Mouse (Mus musculus) cerebellum, adult 2 months (tissue): Measurements from ENCODE around the gene Cntnap2. TPM values are rescaled to one million over a fixed set of nuclear protein-coding genes. Genes with fewer than 3 reads are reported as not detected.

Experiments
- DNase-seq, 2 experiments: peaks; one replicate each; pipeline ENCODE4 v3.0.0; 2021
- H3K27ac ChIP-seq: fragments of 200-500 bp; 2 replicates; pipeline ENCODE4 v1.5.1; 2012; ENCODE audit warnings: low read length, control low read depth, inconsistent platforms; ENCODE audit not compliant: insufficient read depth
- H3K27me3 ChIP-seq: fragments of 200-500 bp; 2 replicates; pipeline ENCODE4 v1.6.1; 2012; ENCODE audit warnings: inconsistent platforms, mild to moderate bottlenecking, low read length, moderate library complexity; ENCODE audit not compliant: control insufficient read depth, insufficient read depth
- H3K4me1 ChIP-seq: fragments of 200-500 bp; 2 replicates; pipeline ENCODE4 v1.6.1; 2011; ENCODE audit warnings: low read length; ENCODE audit not compliant: control insufficient read depth, insufficient read depth
- H3K4me3 ChIP-seq: fragments of 200-500 bp; replicated peaks from 2 replicates; pipeline ENCODE3; 2011; ENCODE audit warnings: mild to moderate bottlenecking, low read depth, low read length, control low read depth; ENCODE audit not compliant: insufficient read depth
- CTCF ChIP-seq: fragments of 200-500 bp; IDR thresholded peaks from 2 replicates; pipeline ENCODE4 v1.5.1; 2011; ENCODE audit warnings: low read depth, mild to moderate bottlenecking, control low read depth, low read length, moderate library complexity, borderline replicate concordance; ENCODE audit not compliant: insufficient read depth
- POLR2A ChIP-seq: fragments of 200-500 bp; IDR thresholded peaks from 2 replicates; pipeline ENCODE4 v1.6.1; 2011; ENCODE audit warnings: low read length, control low read depth, borderline replicate concordance; ENCODE audit not compliant: insufficient read depth
- WGBS: fragments of 180-500 bp; shearing (Covaris S2); methylation state at CpG from one replicate; pipeline ENCODE4 v1.1.7; 2018; 5-methylcytosine and 5-hydroxymethylcytosine counted together
- polyA plus RNA-seq: library from polyadenylated mRNA; depleted of rRNA; stranded (reverse); fragments of >200 nt; gene quantifications from 2 replicates; pipeline ENCODE4 v1.2.3, GENCODE M21; 2012

Cntnap2 gene
- polyA plus RNA-seq, 1 experiment = 32.4 TPM

DNA sequence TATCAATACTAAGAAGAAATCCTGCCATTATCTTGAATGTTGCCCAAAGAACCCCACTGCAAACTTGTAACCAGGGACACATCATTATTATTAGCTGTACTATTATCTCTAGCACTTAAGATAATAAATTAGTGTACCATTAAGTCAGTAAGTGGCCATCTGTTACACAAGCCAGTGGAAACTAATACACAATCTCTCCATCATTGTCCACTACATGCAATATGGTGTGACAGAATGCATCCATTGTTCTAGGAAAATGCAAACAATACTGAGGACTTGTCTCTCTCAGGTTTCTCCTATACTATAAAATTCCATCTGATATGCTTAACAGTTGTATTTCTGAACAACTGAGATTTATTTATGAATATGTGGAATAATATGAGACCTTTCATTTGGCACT is 1355.0 kb downstream of the Cntnap2 start:
- DNase-seq = no peak
- TF ChIP-seq POLR2A = no peak
- no peak for TF ChIP-seq CTCF
- Histone ChIP-seq H3K27ac (no peak overlapping the region), H3K4me1 (no peaks in the 10 kb centered on the region), H3K27me3 (no peaks in the 10 kb centered on the region), H3K4me3 (no peak overlapping the region)

DNA sequence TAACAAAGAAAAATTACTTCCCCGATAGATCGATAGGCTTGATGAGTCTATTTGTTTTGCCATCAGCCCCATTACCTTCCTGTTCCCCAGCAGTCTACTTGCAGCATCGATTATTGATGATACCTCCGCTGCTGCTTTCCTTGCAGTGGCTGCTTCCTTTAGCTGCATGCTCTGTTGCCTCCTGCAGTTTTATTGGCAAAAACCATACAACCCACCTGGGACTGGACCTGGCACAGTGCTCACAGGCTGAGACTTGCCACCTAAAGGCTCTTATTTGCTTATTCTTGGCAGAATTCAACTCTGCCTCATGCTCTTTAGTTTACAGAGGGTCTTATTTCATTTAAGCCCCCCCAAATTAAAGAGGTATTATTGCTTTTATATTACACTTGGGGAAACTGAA is 1355.4 kb downstream of the Cntnap2 start:
- whole genome bisulfite sequencing = 58% methylated on average over 4 of the region's 4 CpGs
- H3K27me3 ChIP-seq = no peaks in the 10 kb centered on the region
- TF ChIP-seq CTCF (no peak), POLR2A (no peak)

DNA sequence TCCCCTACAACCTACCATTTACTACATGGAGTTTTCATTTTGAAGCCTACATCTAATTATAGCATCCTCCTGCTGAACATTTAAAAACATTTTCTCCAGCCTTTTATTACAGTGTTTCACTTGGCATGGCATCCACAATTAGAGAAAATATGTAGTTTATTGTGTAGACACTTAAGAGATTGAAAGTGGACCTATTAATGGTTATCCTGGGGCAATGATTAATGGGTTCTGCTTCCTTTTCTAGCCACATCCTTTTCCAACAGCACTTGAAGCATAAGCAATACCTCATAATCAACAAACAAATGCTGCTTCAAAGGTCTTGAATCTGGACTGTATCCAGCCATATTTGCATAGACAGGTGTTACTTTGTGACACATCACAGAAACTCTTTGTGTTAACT is 1360.7 kb downstream of the Cntnap2 start:
- no peaks in the 10 kb centered on the region for H3K4me1 ChIP-seq
- TF ChIP-seq POLR2A (no peak), CTCF (no peak)

More for the DNA sequence above, 1355.4 kb downstream of the Cntnap2 start:
- H3K4me1 ChIP-seq = no peaks in the 10 kb centered on the region
- no peak overlapping the region for H3K4me3 ChIP-seq
- no peak overlapping the region for H3K27ac ChIP-seq
- DNase-seq = peak in 1 of 2 experiments; percentile 4

DNA sequence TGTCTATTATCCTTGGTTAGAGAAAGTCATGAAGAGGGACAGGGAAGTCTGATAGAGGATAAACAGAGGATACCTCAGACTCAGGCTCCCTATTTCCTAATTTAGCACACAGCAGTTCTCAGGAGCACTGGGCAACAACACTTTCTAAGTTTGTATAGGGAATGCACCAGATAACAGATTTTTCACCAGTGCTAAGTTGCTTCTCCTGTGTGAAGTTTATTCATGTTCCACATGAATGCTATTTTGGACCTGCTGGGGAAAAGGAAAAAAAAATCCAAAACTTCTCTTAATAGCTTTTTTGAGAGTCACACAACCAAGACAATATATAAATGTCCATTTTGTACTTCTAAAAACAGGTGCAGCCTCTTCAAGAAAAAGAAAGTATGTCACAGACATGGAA is 1361.2 kb downstream of the Cntnap2 start:
- Histone ChIP-seq H3K27me3 (no peaks in the 10 kb centered on the region), H3K27ac (no peak overlapping the region), H3K4me3 (no peak overlapping the region), H3K4me1 (no peaks in the 10 kb centered on the region)
- TF ChIP-seq CTCF = no peak
- no peak for TF ChIP-seq POLR2A
- DNase-seq = no peak

More for the DNA sequence above, 1360.7 kb downstream of the Cntnap2 start:
- no peak for DNase-seq
- H3K27ac ChIP-seq = no peak overlapping the region
- H3K4me3 ChIP-seq = no peak overlapping the region
- H3K27me3 ChIP-seq = no peaks in the 10 kb centered on the region

DNA sequence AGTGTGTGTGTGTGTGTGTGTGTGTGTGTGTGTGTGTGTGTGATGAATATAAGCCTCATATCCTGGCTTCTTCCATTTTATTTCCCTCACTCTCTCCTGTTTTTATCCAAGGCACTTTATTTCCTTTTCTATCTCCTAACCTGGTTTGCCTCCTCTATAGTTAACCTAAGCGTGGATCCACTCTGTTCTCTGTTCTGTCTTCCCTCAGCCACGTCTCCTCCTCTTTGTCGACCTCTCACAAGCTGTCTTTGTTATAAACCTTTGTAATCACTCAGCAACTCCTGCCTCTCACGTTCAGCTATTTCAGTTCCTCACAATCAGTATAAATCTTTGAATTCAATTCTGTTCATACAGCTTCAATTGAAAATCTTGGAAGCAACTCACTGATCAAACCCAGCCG is 1369.1 kb downstream of the Cntnap2 start:
- Histone ChIP-seq H3K27ac (no peak overlapping the region), H3K27me3 (no peaks in the 10 kb centered on the region), H3K4me1 (no peaks in the 10 kb centered on the region), H3K4me3 (no peak overlapping the region)
- no peak for DNase-seq
- WGBS = 62% methylated on average over 5 of the region's 5 CpGs
- TF ChIP-seq CTCF (no peak), POLR2A (no peak)

DNA sequence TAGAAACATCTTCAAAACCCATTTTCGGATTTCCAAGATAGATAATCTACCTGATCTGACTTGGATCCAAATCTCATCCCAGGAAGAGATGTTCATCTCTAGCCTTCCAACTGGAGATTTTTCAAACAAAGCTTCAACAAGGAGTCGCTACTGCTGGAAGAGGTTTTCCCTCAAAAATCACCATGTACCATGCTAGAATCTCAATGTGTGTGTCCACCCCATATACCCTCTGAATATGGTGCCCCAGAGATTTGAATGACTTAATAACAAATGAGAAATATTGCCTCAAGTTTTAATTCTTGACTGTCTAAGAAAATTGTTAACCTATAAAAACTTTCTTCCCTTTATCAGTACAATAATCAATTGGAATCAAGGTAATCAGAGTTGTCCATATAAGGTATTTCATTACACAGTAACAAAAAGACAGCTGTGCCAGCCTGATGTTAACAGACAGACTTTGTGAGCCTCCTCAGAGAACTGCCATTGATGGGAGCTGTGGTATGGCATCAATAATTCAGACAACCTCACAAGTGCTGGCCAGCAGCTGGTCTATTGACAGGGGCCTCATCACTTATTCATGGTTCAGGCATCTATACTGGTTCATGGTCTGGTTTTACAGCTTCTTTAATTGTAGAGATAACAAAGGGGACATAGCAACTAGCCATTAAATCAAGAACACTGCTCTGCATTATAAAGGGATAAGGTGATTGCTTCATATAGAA is 1391.9 kb downstream of the Cntnap2 start:
- no peak for TF ChIP-seq POLR2A
- no peak for TF ChIP-seq CTCF
- Histone ChIP-seq H3K27me3 (no peaks in the 10 kb centered on the region), H3K4me3 (no peak overlapping the region), H3K27ac (no peak overlapping the region), H3K4me1 (no peaks in the 10 kb centered on the region)
- DNase-seq = no peak
- 93% methylated on average over 2 of the region's 2 CpGs for WGBS

DNA sequence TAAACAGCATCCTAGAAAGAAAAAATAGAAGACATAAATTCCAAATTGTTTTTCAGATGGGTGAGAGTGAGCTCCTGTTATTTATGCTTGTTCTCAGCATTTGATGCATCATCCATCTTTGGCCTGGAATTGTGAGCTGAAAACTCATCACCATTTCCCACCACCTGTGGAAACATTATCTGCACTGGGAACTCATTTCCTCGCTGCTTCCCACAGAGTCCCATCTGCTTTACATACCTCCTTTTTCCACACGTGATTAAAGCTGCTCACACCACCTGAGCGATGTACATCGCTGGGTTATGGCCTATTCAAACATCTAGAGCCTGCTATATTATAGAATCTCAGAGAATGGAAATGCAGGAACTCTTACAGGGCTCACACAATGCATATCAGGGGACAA is 1413.5 kb downstream of the Cntnap2 start:
- DNase-seq = peak; percentile 14 to 66
- WGBS = 18% methylated on average over 4 of the region's 4 CpGs
- no peak for TF ChIP-seq CTCF
- no peak for TF ChIP-seq POLR2A

DNA sequence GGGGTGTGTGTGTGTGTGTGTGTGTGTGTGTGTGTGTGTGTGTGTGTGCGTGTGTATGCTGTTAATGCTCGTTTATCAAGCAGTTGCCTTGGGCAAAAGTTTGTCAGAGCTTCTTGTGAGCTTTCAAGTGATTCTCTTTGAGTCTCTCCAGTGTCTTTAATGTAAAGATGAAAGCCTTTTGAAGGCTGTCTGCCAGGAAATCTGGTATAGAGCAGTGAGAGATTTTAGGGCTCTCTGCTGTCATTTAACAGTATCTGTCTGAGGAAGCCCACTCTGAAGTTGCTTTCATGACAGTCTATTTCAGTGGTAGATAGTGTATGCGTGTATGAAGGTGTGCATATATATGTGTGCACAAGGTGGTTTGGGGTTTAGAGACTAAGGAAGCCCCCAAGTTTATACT is 1425.2 kb downstream of the Cntnap2 start:
- Histone ChIP-seq H3K4me3 (no peak overlapping the region), H3K27me3 (no peaks in the 10 kb centered on the region), H3K4me1 (no peaks in the 10 kb centered on the region), H3K27ac (no peak overlapping the region)
- no peak for DNase-seq
- WGBS = 86% methylated on average over 3 of the region's 3 CpGs
- TF ChIP-seq POLR2A (no peak), CTCF (no peak)

More for the DNA sequence above, 1413.5 kb downstream of the Cntnap2 start:
- Histone ChIP-seq H3K27me3 (no peaks in the 10 kb centered on the region), H3K27ac (no peak overlapping the region), H3K4me1 (no peaks in the 10 kb centered on the region), H3K4me3 (no peak overlapping the region)
